Mouse (Mus musculus): ENCODE measurements around the gene Phc1. TPM values are rescaled to one million over a fixed set of nuclear protein-coding genes. Genes with fewer than 3 reads are reported as not detected.

The Phc1 gene
- polyA plus RNA-seq, 1 experiment from 2014 or later: 17.1 TPM

- H3K4me3 ChIP-seq (ENCODE audit: low read depth, low read length): no peak overlapping the region
- 43% methylated on average over 1 of the region's 1 CpGs for WGBS (ENCODE audit: insufficient replicate concordance)
- H3K9ac ChIP-seq (ENCODE audit: low read depth, low read length): no peak overlapping the region
- no peaks in the 10 kb centered on the region for H3K4me1 ChIP-seq (ENCODE audit: control insufficient read depth, insufficient read depth, low read length)
- no peak for ATAC-seq (replicated peaks; ENCODE audit: insufficient number of reproducible peaks, low FRiP score, low TSS enrichment)
- no peaks in the 10 kb centered on the region for H3K27me3 ChIP-seq (ENCODE audit: control insufficient read depth, insufficient read depth, low read length)
- no peaks in the 10 kb centered on the region for H3K9me3 ChIP-seq (replicated peaks; ENCODE audit: control insufficient read depth, low read length)
- no peak overlapping the region for H3K27ac ChIP-seq (ENCODE audit: low read depth, low read length)
- no peaks in the 10 kb centered on the region for H3K36me3 ChIP-seq (ENCODE audit: control insufficient read depth, insufficient read depth, low read length)
- H3K4me2 ChIP-seq: no peak overlapping the region
These were observed 52.1 kb downstream of the Phc1 start for GRCm38 (mm10) chr6:122288263-122288662.

- Histone ChIP-seq H3K36me3 (ENCODE audit: control insufficient read depth, insufficient read depth, low read length) (no peaks in the 10 kb centered on the region), H3K27me3 (ENCODE audit: control insufficient read depth, insufficient read depth, low read length) (no peaks in the 10 kb centered on the region), H3K27ac (ENCODE audit: low read depth, low read length) (no peak overlapping the region), H3K4me3 (ENCODE audit: low read depth, low read length) (no peak overlapping the region), H3K9ac (ENCODE audit: low read depth, low read length) (no peak overlapping the region), H3K9me3 (replicated peaks; ENCODE audit: control insufficient read depth, low read length) (no peaks in the 10 kb centered on the region), H3K4me2 (no peak overlapping the region), H3K4me1 (ENCODE audit: control insufficient read depth, insufficient read depth, low read length) (no peaks in the 10 kb centered on the region)
- ATAC-seq (replicated peaks; ENCODE audit: insufficient number of reproducible peaks, low FRiP score, low TSS enrichment): no peak
- WGBS (ENCODE audit: insufficient replicate concordance): 58% methylated on average over 1 of the region's 1 CpGs
These were observed 55.5 kb downstream of the Phc1 start for GRCm38 (mm10) chr6:122284823-122285222.

- WGBS (ENCODE audit: insufficient replicate concordance): 79% methylated on average over 4 of the region's 4 CpGs
- no peaks in the 10 kb centered on the region for H3K4me1 ChIP-seq (ENCODE audit: control insufficient read depth, insufficient read depth, low read length)
- H3K9me3 ChIP-seq (replicated peaks; ENCODE audit: control insufficient read depth, low read length): no peaks in the 10 kb centered on the region
- no peak overlapping the region for H3K4me2 ChIP-seq
- no peaks in the 10 kb centered on the region for H3K27me3 ChIP-seq (ENCODE audit: control insufficient read depth, insufficient read depth, low read length)
- H3K27ac ChIP-seq (ENCODE audit: low read depth, low read length): no peak overlapping the region
- no peak overlapping the region for H3K4me3 ChIP-seq (ENCODE audit: low read depth, low read length)
- no peak for ATAC-seq (replicated peaks; ENCODE audit: insufficient number of reproducible peaks, low FRiP score, low TSS enrichment)
- H3K36me3 ChIP-seq (ENCODE audit: control insufficient read depth, insufficient read depth, low read length): no peaks in the 10 kb centered on the region
- no peak overlapping the region for H3K9ac ChIP-seq (ENCODE audit: low read depth, low read length)
These were observed 56.1 kb downstream of the Phc1 start for GRCm38 (mm10) chr6:122284304-122284703.

- no peak overlapping the region for H3K4me3 ChIP-seq (ENCODE audit: low read depth, low read length)
- no peaks in the 10 kb centered on the region for H3K36me3 ChIP-seq (ENCODE audit: control insufficient read depth, insufficient read depth, low read length)
- 74% methylated on average over 2 of the region's 2 CpGs for WGBS (ENCODE audit: insufficient replicate concordance)
- no peaks in the 10 kb centered on the region for H3K9me3 ChIP-seq (replicated peaks; ENCODE audit: control insufficient read depth, low read length)
- ATAC-seq (replicated peaks; ENCODE audit: insufficient number of reproducible peaks, low FRiP score, low TSS enrichment): no peak
- no peaks in the 10 kb centered on the region for H3K4me1 ChIP-seq (ENCODE audit: control insufficient read depth, insufficient read depth, low read length)
- H3K9ac ChIP-seq (ENCODE audit: low read depth, low read length): no peak overlapping the region
- H3K27me3 ChIP-seq (ENCODE audit: control insufficient read depth, insufficient read depth, low read length): no peaks in the 10 kb centered on the region
- no peak overlapping the region for H3K4me2 ChIP-seq
- H3K27ac ChIP-seq (ENCODE audit: low read depth, low read length): no peak overlapping the region
These were observed 56.9 kb downstream of the Phc1 start for GRCm38 (mm10) chr6:122283429-122283828.

- no peaks in the 10 kb centered on the region for H3K27me3 ChIP-seq (ENCODE audit: control insufficient read depth, insufficient read depth, low read length)
- H3K36me3 ChIP-seq (ENCODE audit: control insufficient read depth, insufficient read depth, low read length): no peaks in the 10 kb centered on the region
- H3K4me1 ChIP-seq (ENCODE audit: control insufficient read depth, insufficient read depth, low read length): no peaks in the 10 kb centered on the region
- H3K4me3 ChIP-seq (ENCODE audit: low read depth, low read length): no peak within 1 kb of the TSS
- no peak for ATAC-seq (replicated peaks; ENCODE audit: insufficient number of reproducible peaks, low FRiP score, low TSS enrichment)
- no peak within 1 kb of the TSS for H3K9ac ChIP-seq (ENCODE audit: low read depth, low read length)
- no peaks in the 10 kb centered on the region for H3K9me3 ChIP-seq (replicated peaks; ENCODE audit: control insufficient read depth, low read length)
- no peak within 1 kb of the TSS for H3K27ac ChIP-seq (ENCODE audit: low read depth, low read length)
- 75% methylated on average over 6 of the region's 6 CpGs for WGBS (ENCODE audit: insufficient replicate concordance)
- no peak within 1 kb of the TSS for H3K4me2 ChIP-seq
These were observed 57.6 kb downstream of the Phc1 start, which contains the start of gene Klrg1 for GRCm38 (mm10) chr6:122282782-122283181. TSS of gene Klrg1 (minus strand) at chr6:122282882.

GRCm38 (mm10) chr6:122276565-122276964 lies 63.8 kb downstream of the Phc1 start:
- Histone ChIP-seq H3K27ac (ENCODE audit: low read depth, low read length) (no peak overlapping the region), H3K36me3 (ENCODE audit: control insufficient read depth, insufficient read depth, low read length) (no peaks in the 10 kb centered on the region), H3K4me3 (ENCODE audit: low read depth, low read length) (no peak overlapping the region), H3K9ac (ENCODE audit: low read depth, low read length) (no peak overlapping the region), H3K4me2 (no peak overlapping the region), H3K4me1 (ENCODE audit: control insufficient read depth, insufficient read depth, low read length) (no peaks in the 10 kb centered on the region), H3K9me3 (replicated peaks; ENCODE audit: control insufficient read depth, low read length) (no peaks in the 10 kb centered on the region), H3K27me3 (ENCODE audit: control insufficient read depth, insufficient read depth, low read length) (no peaks in the 10 kb centered on the region)
- ATAC-seq (replicated peaks; ENCODE audit: insufficient number of reproducible peaks, low FRiP score, low TSS enrichment): no peak
- 81% methylated on average over 7 of the region's 7 CpGs for WGBS (ENCODE audit: insufficient replicate concordance)

GRCm38 (mm10) chr6:122274546-122274945 lies 65.8 kb downstream of the Phc1 start:
- Histone ChIP-seq H3K4me2 (no peak overlapping the region), H3K4me1 (ENCODE audit: control insufficient read depth, insufficient read depth, low read length) (no peaks in the 10 kb centered on the region), H3K36me3 (ENCODE audit: control insufficient read depth, insufficient read depth, low read length) (no peaks in the 10 kb centered on the region), H3K27me3 (ENCODE audit: control insufficient read depth, insufficient read depth, low read length) (no peaks in the 10 kb centered on the region), H3K9ac (ENCODE audit: low read depth, low read length) (no peak overlapping the region), H3K4me3 (ENCODE audit: low read depth, low read length) (no peak overlapping the region), H3K9me3 (replicated peaks; ENCODE audit: control insufficient read depth, low read length) (no peaks in the 10 kb centered on the region), H3K27ac (ENCODE audit: low read depth, low read length) (no peak overlapping the region)
- 10% methylated on average over 5 of the region's 5 CpGs for WGBS (ENCODE audit: insufficient replicate concordance)
- no peak for ATAC-seq (replicated peaks; ENCODE audit: insufficient number of reproducible peaks, low FRiP score, low TSS enrichment)

- Histone ChIP-seq H3K27me3 (ENCODE audit: control insufficient read depth, insufficient read depth, low read length) (no peaks in the 10 kb centered on the region), H3K27ac (ENCODE audit: low read depth, low read length) (no peak overlapping the region), H3K4me1 (ENCODE audit: control insufficient read depth, insufficient read depth, low read length) (no peaks in the 10 kb centered on the region), H3K4me3 (ENCODE audit: low read depth, low read length) (no peak overlapping the region), H3K9ac (ENCODE audit: low read depth, low read length) (no peak overlapping the region), H3K9me3 (replicated peaks; ENCODE audit: control insufficient read depth, low read length) (no peaks in the 10 kb centered on the region), H3K36me3 (ENCODE audit: control insufficient read depth, insufficient read depth, low read length) (no peaks in the 10 kb centered on the region), H3K4me2 (no peak overlapping the region)
- ATAC-seq (replicated peaks; ENCODE audit: insufficient number of reproducible peaks, low FRiP score, low TSS enrichment): no peak
- WGBS (ENCODE audit: insufficient replicate concordance): 74% methylated on average over 11 of the region's 11 CpGs
These were observed 70.2 kb downstream of the Phc1 start for GRCm38 (mm10) chr6:122270152-122270551.

- 77% methylated on average over 4 of the region's 4 CpGs for WGBS (ENCODE audit: insufficient replicate concordance)
- H3K4me1 ChIP-seq (ENCODE audit: control insufficient read depth, insufficient read depth, low read length): no peaks in the 10 kb centered on the region
These were observed 71.2 kb downstream of the Phc1 start for GRCm38 (mm10) chr6:122269170-122269569.

More at GRCm38 (mm10) chr6:122269170-122269569, 71.2 kb downstream of the Phc1 start:
- Histone ChIP-seq H3K27ac (ENCODE audit: low read depth, low read length) (no peak overlapping the region), H3K4me3 (ENCODE audit: low read depth, low read length) (no peak overlapping the region), H3K27me3 (ENCODE audit: control insufficient read depth, insufficient read depth, low read length) (no peaks in the 10 kb centered on the region), H3K9me3 (replicated peaks; ENCODE audit: control insufficient read depth, low read length) (no peaks in the 10 kb centered on the region), H3K36me3 (ENCODE audit: control insufficient read depth, insufficient read depth, low read length) (no peaks in the 10 kb centered on the region), H3K9ac (ENCODE audit: low read depth, low read length) (no peak overlapping the region), H3K4me2 (no peak overlapping the region)
- ATAC-seq (replicated peaks; ENCODE audit: insufficient number of reproducible peaks, low FRiP score, low TSS enrichment): no peak
